30 mouse cellular contexts compared by ENCODE assay signal in genomic region chr1:119734801-119735200, GRCm38 (mm10).
DNase-seq lines count a peak whose midpoint lies in the region; ATAC-seq lines count a peak whose summit lies in the region.
"Had no signal": no experiment of that assay in that cellular context is flagged by ENCODE, and none has a peak within 500 bp of the region (broad histone marks: within the 10 kb centered on the region; RNA-seq: fewer than 3 reads in every experiment).

No protein-coding gene starts in this region.

- no peaks in the 10 kb centered on the region for H3K4me1 ChIP-seq in kidney, embryonic 15.5 days
- H3K4me1 ChIP-seq: embryonic facial prominence, embryonic 12.5 days; forebrain, embryonic 15.5 days; heart, embryonic 12.5 days; hindbrain, embryonic 13.5 days; limb, embryonic 12.5 days; liver, embryonic 15.5 days; stomach, embryonic 15.5 days had no signal

- peak overlapping the region; percentile 52; the same call in 1 of the 2 replicates for H3K27ac ChIP-seq in kidney, embryonic 15.5 days
- H3K27ac ChIP-seq: embryonic facial prominence, embryonic 12.5 days; forebrain, embryonic 15.5 days; heart, adult 2 months; hindbrain, embryonic 13.5 days; limb, embryonic 12.5 days; liver, embryonic 15.5 days; stomach, embryonic 15.5 days had no signal

- no peak overlapping the region for H3K4me3 ChIP-seq in kidney, embryonic 15.5 days (replicated peaks)
- H3K4me3 ChIP-seq: embryonic facial prominence, embryonic 12.5 days; forebrain, embryonic 15.5 days; heart, adult 2 months; heart, embryonic 12.5 days; hindbrain, embryonic 13.5 days; limb, embryonic 12.5 days; liver, embryonic 15.5 days; stomach, embryonic 15.5 days had no signal

- H3K4me2 ChIP-seq in kidney, embryonic 15.5 days = no peak overlapping the region
- H3K4me2 ChIP-seq: embryonic facial prominence, embryonic 12.5 days; forebrain, embryonic 15.5 days; heart, embryonic 12.5 days; hindbrain, embryonic 13.5 days; limb, embryonic 12.5 days; liver, embryonic 15.5 days; lung, embryonic 14.5 days; stomach, embryonic 15.5 days had no signal

- peaks cover 25% of the 10 kb centered on the region for H3K36me3 ChIP-seq in kidney, embryonic 15.5 days

- H3K27me3 ChIP-seq in kidney, embryonic 15.5 days = no peaks in the 10 kb centered on the region
- H3K27me3 ChIP-seq: embryonic facial prominence, embryonic 12.5 days; forebrain, embryonic 15.5 days; heart, embryonic 12.5 days; hindbrain, embryonic 13.5 days; limb, embryonic 12.5 days; liver, embryonic 15.5 days; Patski; stomach, embryonic 15.5 days had no signal

- no peak for DNase-seq in kidney, postnatal 25 days
- peak; percentile 16 to 25 for DNase-seq in right cerebral cortex, adult 2 months (ENCODE audit: low spot score in 2 of 2)
- DNase-seq in right cerebral cortex, postnatal 4 days = no peak
- peak; percentile 15 to 21 for DNase-seq in left cerebral cortex, adult 9 months (ENCODE audit: low spot score in 2 of 2)
- no peak for DNase-seq in adrenal gland, adult (ENCODE audit: inconsistent age in 2 of 2, low spot score in 1 of 2)
- no peak for DNase-seq in urinary bladder, postnatal 4 days (ENCODE audit: low spot score in 2 of 2)
- DNase-seq: adrenal gland, postnatal 14 days; cerebellum, adult 11-12 months; cerebellum, adult 9-11 months; embryo, embryonic 11 days; gastrocnemius, postnatal 36 days; heart, adult 2 months; heart, postnatal 4 days; kidney, adult 8-10 months; kidney, postnatal 36 days; lung, embryonic 14.5 days; lung, postnatal 14 days; midbrain, embryonic 14.5 days; thymus, adult 18-20 months; thymus, postnatal 25 days had no signal

- WGBS in kidney, embryonic 15.5 days = 88% methylated on average over 1 of the region's 1 CpGs

- H3K9ac ChIP-seq in kidney, embryonic 15.5 days = no peak overlapping the region
- H3K9ac ChIP-seq: embryonic facial prominence, embryonic 12.5 days; forebrain, embryonic 15.5 days; heart, embryonic 12.5 days; hindbrain, embryonic 13.5 days; limb, embryonic 12.5 days; liver, embryonic 15.5 days; lung, embryonic 14.5 days; stomach, embryonic 15.5 days had no signal

- peaks cover 3% of the 10 kb centered on the region for H3K9me3 ChIP-seq in kidney, embryonic 15.5 days (replicated peaks)
- H3K9me3 ChIP-seq: liver, embryonic 15.5 days; stomach, embryonic 15.5 days had no signal

- no peak for ATAC-seq in kidney, embryonic 15.5 days (replicated peaks; ENCODE audit: low FRiP score)
- ATAC-seq: forebrain, embryonic 15.5 days; intestine, embryonic 16.5 days; Patski had no signal

Comparison
In these comparisons a context has a peak if more than half of its experiments do, and no peak if none do; other contexts are left out.
1. DNase-seq: peak in right cerebral cortex, adult 2 months (2 of 2) and left cerebral cortex, adult 9 months (2 of 2); none in kidney, postnatal 25 days (0 of 2), right cerebral cortex, postnatal 4 days (single experiment), adrenal gland, adult (0 of 2) and urinary bladder, postnatal 4 days (0 of 2).